Mouse (Mus musculus): ENCODE measurements around the gene Selenbp1. TPM values are rescaled to one million over a fixed set of nuclear protein-coding genes. Genes with fewer than 3 reads are reported as not detected.
"Not testable (repeated sequence)": the region's sequence is repeated elsewhere in the genome, so short reads cannot be mapped to it uniquely, and the experiment has no call there.

Gene Selenbp1
- polyA plus RNA-seq, 1 experiment: 4.5 TPM

GRCm38 (mm10) chr3:94936147-94936546, 3.3 kb downstream of the Selenbp1 start:
- not testable (repeated sequence) for H3K4me3 ChIP-seq (ENCODE audit: insufficient read depth, low read length); H3K27ac ChIP-seq (ENCODE audit: insufficient read depth, low read length); H3K4me1 ChIP-seq (ENCODE audit: control insufficient read depth, insufficient read depth, low read length)

GRCm38 (mm10) chr3:94937194-94937593, 4.3 kb downstream of the Selenbp1 start:
- not testable (repeated sequence) for H3K4me3 ChIP-seq (ENCODE audit: insufficient read depth, low read length); H3K27ac ChIP-seq (ENCODE audit: insufficient read depth, low read length); H3K4me1 ChIP-seq (ENCODE audit: control insufficient read depth, insufficient read depth, low read length)

GRCm38 (mm10) chr3:94940033-94940432, 7.2 kb downstream of the Selenbp1 start:
- not testable (repeated sequence) for H3K4me3 ChIP-seq (ENCODE audit: insufficient read depth, low read length); H3K27ac ChIP-seq (ENCODE audit: insufficient read depth, low read length); H3K4me1 ChIP-seq (ENCODE audit: control insufficient read depth, insufficient read depth, low read length)

GRCm38 (mm10) chr3:94942211-94942967, 9.5 kb downstream of the Selenbp1 start:
- not testable (repeated sequence) for H3K27ac ChIP-seq (ENCODE audit: insufficient read depth, low read length); H3K4me1 ChIP-seq (ENCODE audit: control insufficient read depth, insufficient read depth, low read length); H3K4me3 ChIP-seq (ENCODE audit: insufficient read depth, low read length)

- not testable (repeated sequence) for H3K4me1 ChIP-seq (ENCODE audit: control insufficient read depth, insufficient read depth, low read length); H3K27ac ChIP-seq (ENCODE audit: insufficient read depth, low read length); H3K4me3 ChIP-seq (ENCODE audit: insufficient read depth, low read length)
These were observed 10.8 kb downstream of the Selenbp1 start for GRCm38 (mm10) chr3:94943706-94944105.

- H3K4me1 ChIP-seq (ENCODE audit: control insufficient read depth, insufficient read depth, low read length): no peaks in the 10 kb centered on the region
- H3K27ac ChIP-seq (ENCODE audit: insufficient read depth, low read length): no peak overlapping the region
- H3K4me3 ChIP-seq (ENCODE audit: insufficient read depth, low read length): no peak overlapping the region
- TF ChIP-seq POLR2A (IDR thresholded peaks at IDR 0.05; ENCODE audit: low read depth, low read length) (no peak), CTCF (IDR thresholded peaks at IDR 0.05; ENCODE audit: borderline replicate concordance, insufficient read depth, low read length) (no peak)
These were observed 15.3 kb downstream of the Selenbp1 start for GRCm38 (mm10) chr3:94948066-94948614.

GRCm38 (mm10) chr3:94949645-94950044, 16.8 kb downstream of the Selenbp1 start:
- Histone ChIP-seq H3K27ac (ENCODE audit: insufficient read depth, low read length) (no peak overlapping the region), H3K4me3 (ENCODE audit: insufficient read depth, low read length) (no peak overlapping the region), H3K4me1 (ENCODE audit: control insufficient read depth, insufficient read depth, low read length) (no peaks in the 10 kb centered on the region)
- no peak for TF ChIP-seq POLR2A (IDR thresholded peaks at IDR 0.05; ENCODE audit: low read depth, low read length)
- no peak for TF ChIP-seq CTCF (IDR thresholded peaks at IDR 0.05; ENCODE audit: borderline replicate concordance, insufficient read depth, low read length)

- peaks cover 4% of the 10 kb centered on the region; the same call in 1 of the 2 replicates for H3K4me1 ChIP-seq (ENCODE audit: control insufficient read depth, insufficient read depth, low read length)
- H3K4me3 ChIP-seq (ENCODE audit: insufficient read depth, low read length): peak overlapping the region; percentile 66; the same call in 1 of the 2 replicates
- H3K27ac ChIP-seq (ENCODE audit: insufficient read depth, low read length): no peak overlapping the region
- TF ChIP-seq POLR2A (IDR thresholded peaks at IDR 0.05; ENCODE audit: low read depth, low read length): no peak
- TF ChIP-seq CTCF (IDR thresholded peaks at IDR 0.05; ENCODE audit: borderline replicate concordance, insufficient read depth, low read length): no peak
These were observed 19.9 kb downstream of the Selenbp1 start for GRCm38 (mm10) chr3:94952806-94953205.

GRCm38 (mm10) chr3:94953384-94953763, 20.5 kb downstream of the Selenbp1 start:
- Histone ChIP-seq H3K27ac (ENCODE audit: insufficient read depth, low read length) (peak overlapping the region; percentile 82), H3K4me3 (ENCODE audit: insufficient read depth, low read length) (peak overlapping the region; percentile 66), H3K4me1 (ENCODE audit: control insufficient read depth, insufficient read depth, low read length) (peaks cover 4% of the 10 kb centered on the region; the same call in 1 of the 2 replicates)
- TF ChIP-seq CTCF (IDR thresholded peaks at IDR 0.05; ENCODE audit: borderline replicate concordance, insufficient read depth, low read length) (no peak), POLR2A (IDR thresholded peaks at IDR 0.05; ENCODE audit: low read depth, low read length) (no peak)

GRCm38 (mm10) chr3:94953764-94954616, 21.1 kb downstream of the Selenbp1 start, which contains the start of gene Rfx5:
Gene Rfx5, plus strand, starts transcription at chr3:94954075.
- Histone ChIP-seq H3K4me1 (ENCODE audit: control insufficient read depth, insufficient read depth, low read length) (peaks cover 4% of the 10 kb centered on the region; the same call in 1 of the 2 replicates), H3K27ac (ENCODE audit: insufficient read depth, low read length) (peak within 1 kb of the TSS; percentile 82), H3K4me3 (ENCODE audit: insufficient read depth, low read length) (peak within 1 kb of the TSS; percentile 66)
- TF ChIP-seq POLR2A (IDR thresholded peaks at IDR 0.05; ENCODE audit: low read depth, low read length) (peak; percentile 58), CTCF (IDR thresholded peaks at IDR 0.05; ENCODE audit: borderline replicate concordance, insufficient read depth, low read length) (no peak)

Data from embryonic fibroblast, embryonic 13.5 days (primary cell).